Mouse (Mus musculus): ENCODE measurements around the gene Tcl1b4.
"Not testable (repeated sequence)": the region's sequence is repeated elsewhere in the genome, so short reads cannot be mapped to it uniquely, and the experiment has no call there.

Gene Tcl1b4

DNA sequence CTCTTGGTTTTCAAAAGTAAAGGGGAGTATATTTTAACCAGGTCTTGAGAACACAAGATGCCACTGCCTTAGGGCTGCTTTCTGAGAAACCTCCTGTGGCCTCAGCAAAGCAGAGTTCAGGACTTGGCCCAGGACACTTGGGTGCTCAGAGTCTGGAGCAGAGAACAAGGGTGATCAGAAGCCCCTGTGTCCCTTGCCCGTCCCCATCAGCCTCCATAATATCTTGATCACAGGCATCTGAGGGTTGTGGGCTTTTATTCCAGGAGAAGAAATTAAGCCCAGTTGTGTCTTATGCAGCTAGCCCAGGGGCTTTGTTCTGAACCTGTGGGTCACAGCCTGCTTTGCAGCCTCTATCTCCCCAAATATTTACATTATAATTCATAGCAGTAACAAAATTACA lies at the start of gene Tcl1b4:
Gene Tcl1b4 (plus strand): TSS at position 301 of the 400 bp plus-strand sequence.
- not testable (repeated sequence) for DNase-seq

DNA sequence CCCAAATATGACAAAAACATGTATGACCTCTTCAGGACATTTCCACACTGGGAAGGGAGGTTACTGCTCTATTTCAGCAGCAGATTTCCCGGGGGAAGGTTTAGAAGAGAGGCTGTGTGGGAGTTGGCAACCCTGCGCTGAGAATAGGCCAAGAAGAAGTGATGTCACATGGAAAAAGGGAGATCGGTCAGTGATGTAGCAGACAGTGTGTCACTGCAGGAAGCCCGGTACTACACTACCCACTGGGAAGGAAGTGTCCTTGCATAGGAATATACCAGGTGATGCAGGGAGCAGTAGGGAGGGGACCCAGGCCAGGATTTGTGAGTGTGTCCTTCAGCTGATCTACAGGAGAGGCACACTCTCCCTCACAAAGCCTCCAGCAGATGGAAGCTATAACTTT lies 46.5 kb upstream of the Tcl1b4 start:
- DNase-seq: not testable (repeated sequence)

DNA sequence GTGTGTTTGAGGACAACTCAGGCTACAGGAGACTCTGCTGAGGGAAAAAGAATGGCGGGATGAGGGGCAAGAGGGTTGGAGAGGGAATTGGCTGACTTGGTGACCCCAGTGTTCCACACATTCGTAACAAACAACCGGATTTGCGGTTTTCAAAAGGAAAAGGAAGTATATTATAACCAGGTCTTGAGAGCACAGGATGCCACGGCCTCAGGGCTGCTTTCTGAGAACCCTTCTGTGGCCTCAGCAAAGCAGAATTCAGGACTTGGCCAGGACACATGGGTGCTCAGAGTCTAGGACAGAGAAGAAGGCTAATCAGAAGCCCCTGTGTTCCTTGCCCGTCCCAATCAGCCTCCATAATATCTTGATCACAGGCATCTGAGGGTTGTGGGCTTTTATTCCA lies 42.9 kb upstream of the Tcl1b4 start:
- no peak for DNase-seq

DNA sequence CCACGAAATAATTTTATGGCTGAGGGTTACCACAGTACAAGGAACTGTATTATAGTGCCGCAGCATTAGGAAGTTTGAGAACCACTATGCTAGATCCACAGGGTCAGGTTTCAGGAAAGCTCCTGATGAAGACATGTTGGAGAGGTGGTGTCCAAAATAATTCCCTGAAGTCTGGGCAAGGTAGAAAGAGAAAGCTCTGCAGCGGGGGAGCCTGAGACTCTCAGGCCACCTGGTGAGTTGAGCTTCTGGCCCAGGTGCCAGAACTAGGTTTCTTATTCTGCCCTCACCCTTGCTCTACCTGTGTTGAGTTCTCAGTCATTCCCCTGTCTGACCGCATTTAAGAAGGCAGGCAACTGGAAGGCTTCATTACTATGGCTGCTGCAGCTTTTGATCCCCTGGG lies 42.4 kb upstream of the Tcl1b4 start, which contains the start of gene Tcl1b1:
Gene Tcl1b1 (plus strand): TSS at position 301 of the 400 bp plus-strand sequence.
- no peak for DNase-seq

DNA sequence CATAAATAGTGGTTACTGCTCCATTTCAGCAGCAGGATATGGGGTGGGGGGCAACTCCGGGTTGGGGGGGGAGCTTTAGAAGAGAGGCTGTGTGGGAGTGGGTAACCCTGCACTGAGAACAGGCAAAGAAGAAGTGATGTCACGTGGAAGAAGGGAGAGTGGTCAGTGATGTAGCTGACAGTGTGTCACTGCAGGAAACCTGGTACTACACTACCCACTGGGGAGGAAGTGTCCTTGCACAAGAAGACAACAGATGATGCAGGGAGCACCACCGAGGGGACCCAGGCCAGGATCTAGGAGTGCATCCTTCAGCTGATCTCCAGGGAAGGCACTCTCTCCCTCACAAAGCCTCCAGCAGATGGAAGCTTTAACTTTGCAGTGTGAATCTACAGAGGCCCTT lies 35.0 kb upstream of the Tcl1b4 start:
- DNase-seq: no peak

DNA sequence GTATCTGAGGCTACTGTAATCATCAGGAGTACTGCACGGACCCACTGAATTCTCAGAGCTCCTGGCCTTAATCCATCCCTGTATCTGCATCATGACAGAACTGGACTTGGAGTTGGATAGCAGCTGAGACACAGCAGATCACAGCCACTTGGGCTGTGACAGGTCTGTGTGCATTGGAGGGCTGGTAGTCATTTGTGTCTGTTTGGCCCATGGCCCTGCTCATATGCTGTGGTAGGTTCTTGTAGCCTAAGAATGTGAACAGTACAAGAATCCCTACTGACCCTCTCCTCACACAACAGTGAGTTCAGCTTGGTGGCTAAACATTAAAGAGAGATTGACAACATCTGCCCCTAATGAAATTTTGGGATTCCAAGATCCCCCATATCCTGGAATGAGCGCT lies 28.4 kb upstream of the Tcl1b4 start:
- no peak for DNase-seq

DNA sequence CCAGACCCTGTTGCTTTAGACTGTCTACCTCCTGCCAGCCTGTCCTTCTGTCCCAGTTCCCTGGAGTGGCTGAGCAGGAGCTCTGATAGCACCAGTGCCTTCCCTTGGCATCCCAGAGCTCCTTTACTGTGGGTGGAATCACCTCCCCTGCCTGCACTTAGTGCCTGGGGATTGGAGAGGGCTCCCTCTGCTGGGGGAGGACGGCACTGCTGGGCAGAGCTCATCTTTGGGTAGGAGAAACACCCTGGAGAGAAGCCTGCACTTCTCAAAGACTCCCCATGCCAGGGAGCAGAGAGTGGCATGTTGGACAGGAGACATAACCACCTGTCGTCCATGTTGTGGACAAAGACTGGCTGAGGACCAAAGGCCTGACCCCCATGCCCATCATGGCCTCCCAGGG lies 27.4 kb upstream of the Tcl1b4 start:
- DNase-seq: peak; percentile 16 to 19

DNA sequence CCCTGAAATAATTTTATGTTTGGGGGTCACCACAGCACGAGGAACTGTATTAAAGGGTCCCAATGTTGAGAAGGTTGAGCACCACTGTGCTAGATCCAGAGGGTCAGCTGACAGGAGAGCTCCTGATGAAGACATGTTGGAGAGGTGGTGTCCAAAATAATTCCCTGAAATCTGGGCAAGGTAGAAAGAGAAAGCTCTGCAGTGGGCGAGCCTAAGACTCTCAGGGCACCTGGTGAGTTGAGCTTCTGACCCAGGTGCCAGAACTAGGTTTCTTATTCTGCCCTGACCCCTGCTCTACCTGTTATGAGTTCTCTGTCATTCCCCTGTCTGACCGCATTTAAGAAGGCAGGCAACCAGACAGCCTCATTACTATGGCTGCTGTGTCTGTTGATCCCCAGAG lies 25.7 kb upstream of the Tcl1b4 start, which contains the start of gene Tcl1b5:
Gene Tcl1b5 (plus strand): TSS at position 301 of the 400 bp plus-strand sequence.
- not testable (repeated sequence) for DNase-seq

DNA sequence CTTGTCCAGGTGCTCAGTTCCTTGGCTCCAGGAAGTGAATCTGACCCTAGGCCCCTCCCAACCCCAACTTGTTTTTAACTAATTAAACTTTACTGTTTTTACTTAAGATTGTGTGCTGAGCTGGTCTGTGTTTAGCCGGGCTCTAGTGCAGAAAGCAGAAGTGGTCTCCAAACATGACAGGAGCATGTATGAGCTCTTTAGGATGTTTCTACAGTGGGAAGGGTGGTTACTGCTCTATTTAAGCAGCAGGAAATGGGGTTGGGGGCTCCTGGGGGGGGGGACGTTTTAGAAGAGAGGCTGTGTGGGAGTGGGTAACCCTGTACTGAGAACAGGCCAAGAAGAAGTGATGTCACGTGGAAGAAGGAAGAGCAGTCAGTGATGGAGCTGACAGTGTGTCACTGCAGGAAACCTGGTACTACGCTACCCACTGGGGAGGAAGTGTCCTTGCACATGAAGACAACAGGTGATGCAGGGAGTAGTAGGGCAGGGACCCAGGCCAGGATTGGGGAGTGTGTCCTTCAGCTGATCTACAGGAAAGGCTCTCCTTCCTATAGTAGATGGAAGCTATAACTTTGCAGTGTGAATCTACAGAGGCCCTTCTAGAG lies 20.6 kb upstream of the Tcl1b4 start:
- DNase-seq: not testable (repeated sequence)

DNA sequence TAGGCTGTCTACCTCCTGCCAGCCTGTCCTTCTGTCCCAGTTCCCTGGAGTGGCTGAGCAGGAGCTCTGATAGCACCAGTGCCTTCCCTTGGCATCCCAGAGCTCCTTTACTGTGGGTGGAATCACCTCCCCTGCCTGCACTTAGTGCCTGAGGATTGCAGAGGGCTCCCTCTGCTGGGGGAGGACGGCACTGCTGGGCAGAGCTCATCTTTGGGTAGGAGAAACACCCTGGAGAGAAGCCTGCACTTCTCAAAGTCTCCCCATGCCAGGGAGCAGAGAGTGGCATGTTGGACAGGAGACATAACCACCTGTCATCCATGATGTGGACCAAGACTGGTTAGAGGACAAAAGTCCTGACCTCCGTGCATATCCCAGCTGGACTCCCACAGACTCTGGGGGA lies 12.8 kb upstream of the Tcl1b4 start:
- DNase-seq: peak in 1 of 2 experiments; percentile 3

DNA sequence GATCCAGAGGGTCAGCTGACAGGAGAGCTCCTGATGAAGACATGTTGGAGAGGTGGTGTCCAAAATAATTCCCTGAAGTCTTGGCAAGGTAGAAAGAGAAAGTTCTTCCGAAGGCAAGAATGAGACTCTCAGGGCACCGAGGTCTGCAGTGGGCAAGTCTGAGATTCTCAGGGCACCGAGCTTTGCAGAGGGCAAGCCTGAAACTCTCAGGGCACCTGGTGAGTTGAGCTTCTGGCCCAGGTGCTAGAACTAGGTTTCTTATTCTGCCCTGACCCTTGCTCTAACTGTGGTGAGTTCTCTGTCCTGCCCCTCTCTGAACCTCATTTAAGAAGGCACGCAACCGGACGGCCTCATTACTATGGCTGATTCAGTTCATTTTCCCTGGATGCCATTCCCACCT lies 11.0 kb upstream of the Tcl1b4 start, which contains the start of gene Tcl1b3:
Gene Tcl1b3 (plus strand): TSS at position 301 of the 400 bp plus-strand sequence.
- not testable (repeated sequence) for DNase-seq

DNA sequence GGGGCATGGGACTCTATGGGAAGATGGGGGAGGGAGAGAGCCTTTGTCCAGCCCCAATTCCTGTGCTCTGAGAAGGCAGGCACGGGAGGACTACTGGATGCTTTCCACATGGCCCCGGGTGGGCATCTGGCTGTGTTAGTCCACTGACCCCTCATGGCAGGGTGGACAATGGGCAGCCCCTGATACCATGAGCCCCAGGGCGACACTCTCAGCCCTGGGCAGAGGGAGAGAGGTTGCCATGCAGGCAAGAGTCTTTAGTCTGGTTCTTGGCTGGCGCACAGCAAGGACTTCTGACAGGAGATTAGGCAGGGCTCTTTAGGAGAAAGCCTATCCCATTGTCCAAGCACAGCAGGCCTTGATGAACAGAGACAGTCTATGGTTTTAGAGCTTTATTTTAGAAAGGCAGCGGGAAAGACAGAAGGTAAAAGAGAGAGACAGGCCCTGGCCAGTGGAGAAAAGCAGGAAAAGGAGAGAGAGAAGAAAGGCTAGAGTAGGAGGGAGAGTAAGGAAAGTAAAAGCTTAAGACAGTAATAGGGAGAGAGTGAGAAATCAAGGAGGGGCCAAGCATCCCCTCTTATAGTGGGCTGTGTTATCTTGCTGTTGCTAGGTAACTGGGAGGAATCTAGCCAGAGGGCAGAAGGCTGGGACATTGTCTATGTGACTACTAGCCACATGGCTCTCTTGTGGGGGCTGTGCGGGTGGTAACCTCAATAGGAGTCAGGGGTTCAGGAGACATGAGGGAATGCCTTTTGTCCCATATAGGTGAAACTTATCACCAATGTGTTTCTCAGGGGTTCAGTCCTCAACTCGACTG lies 1.9 kb upstream of the Tcl1b4 start:
- not testable (repeated sequence) for DNase-seq

DNA sequence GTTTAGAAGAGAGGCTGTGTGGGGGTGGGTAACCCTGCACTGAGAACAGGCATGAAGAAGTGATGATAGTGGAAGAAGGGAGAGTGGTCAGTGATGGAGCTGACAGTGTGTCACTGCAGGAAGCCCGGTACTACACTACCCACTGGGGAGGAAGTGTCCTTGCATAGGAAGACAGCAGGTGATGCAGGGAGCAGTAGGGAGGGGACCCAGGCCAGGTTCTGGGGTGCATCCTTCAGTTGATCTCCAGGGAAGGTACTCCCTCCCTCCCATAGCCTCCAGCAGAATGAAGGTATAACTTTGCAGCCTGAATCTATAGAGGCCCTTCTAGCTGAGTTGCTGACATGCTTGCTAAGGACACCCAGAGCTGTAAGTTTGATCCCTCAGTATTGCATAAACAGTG lies 5.3 kb downstream of the Tcl1b4 start:
- no peak for DNase-seq

DNA sequence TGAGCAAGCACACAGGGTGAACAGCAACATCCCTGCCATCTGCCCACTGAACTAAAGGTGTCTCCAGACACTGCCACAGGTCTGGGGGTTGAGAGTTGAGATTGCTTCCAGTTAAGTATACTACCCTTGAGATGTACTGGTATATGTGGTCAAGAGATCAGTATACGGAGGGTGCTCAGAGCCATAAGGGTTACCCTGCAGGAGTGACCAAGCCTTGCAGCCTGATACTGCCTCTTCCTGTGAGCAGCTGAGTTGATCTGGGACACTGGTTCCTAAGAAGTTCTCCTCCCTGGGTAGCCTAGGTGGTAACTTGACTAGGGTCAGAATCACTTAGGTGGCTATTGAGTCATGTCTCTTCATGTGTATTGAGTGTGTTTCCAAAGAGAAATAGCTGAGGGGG lies 6.7 kb downstream of the Tcl1b4 start:
- DNase-seq: no peak

DNA sequence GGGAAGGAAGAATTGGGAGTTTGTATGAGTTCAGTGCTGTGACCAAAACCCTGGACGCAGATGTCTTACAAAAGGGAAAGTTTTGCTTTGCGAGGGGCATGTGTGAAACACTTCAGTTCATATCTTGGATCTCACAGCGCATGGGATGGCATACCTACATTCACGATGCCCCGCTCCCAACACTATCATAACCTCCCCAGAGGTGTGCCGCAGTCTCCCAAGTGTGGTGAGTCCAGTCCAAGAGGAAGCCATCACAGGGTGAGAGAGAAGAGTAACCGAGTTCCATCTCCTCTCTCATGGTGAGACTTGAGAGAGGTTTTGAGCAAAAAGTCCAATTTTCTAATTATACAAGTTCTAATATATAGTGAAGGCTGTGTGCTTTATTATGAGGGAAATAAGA lies 7.5 kb downstream of the Tcl1b4 start:
- no peak for DNase-seq

DNA sequence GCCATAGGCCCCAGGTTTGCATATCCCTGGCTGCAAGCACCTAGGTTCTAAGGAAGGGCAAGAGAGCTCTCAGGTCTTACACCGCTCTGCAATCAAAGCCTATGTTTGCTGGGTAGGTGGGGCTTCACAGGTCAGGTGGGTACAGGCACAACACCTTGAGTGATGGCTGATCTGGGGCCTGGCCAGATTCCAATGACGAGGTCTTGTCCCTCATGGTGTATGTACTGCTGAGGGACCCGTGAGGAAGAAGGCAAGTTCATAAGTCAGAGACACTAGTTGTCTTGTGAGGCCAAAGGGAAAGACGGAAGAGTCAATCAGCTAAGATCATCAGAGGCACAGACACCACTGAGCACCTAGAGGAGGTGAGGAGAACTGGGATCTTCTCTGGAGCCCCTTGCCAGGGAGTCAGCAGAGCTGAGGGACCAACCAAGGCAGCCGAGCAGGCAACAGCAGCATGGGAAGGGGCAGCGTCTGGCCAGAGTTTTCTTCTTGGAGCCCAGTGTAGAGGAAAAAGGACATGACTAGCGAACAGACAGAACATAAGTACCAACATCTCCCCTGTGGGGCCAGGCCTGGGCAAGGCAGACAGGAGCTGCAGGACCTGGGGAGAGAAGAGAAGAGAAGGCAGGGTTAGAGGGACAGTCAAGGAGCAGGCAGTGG lies 15.5 kb downstream of the Tcl1b4 start:
- DNase-seq: no peak

DNA sequence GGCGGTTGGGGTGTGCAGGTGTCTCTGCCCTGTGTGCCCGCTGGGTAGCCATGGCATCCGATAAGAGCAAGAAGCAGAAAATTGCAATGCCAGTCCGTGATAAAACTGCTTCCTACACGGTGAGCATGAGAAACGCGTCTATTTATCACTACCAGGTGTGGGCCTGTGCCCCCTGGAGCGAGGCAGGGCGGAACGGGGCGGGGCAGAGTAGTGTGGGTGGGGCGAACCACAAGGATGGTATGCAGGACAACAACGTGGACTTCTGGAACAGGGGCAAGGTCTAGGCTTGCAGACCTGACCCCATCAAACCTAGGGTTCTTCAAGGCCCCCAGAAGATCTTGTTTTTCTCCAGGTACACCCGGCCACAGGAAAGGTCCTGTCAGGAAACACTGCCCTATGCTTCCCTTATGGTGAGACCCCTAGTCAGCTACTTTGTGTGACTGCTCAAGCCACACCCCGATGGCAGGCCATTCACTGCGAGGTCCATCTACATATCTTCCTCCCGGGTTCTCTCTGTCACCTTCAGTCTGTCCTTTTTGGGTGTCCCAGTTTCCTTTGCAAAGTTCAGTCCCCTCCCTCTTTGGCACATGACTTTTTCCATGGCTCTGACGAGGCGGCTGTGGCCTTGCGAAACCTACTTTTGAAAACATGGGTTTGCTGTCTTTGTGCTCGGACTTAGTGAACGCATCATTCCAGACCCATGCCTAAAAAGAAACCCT lies 21.0 kb downstream of the Tcl1b4 start, which contains the start of gene Tcl1:
Gene Tcl1 (minus strand): TSS at position 193 of the 719 bp plus-strand sequence.
- DNase-seq: no peak

DNA sequence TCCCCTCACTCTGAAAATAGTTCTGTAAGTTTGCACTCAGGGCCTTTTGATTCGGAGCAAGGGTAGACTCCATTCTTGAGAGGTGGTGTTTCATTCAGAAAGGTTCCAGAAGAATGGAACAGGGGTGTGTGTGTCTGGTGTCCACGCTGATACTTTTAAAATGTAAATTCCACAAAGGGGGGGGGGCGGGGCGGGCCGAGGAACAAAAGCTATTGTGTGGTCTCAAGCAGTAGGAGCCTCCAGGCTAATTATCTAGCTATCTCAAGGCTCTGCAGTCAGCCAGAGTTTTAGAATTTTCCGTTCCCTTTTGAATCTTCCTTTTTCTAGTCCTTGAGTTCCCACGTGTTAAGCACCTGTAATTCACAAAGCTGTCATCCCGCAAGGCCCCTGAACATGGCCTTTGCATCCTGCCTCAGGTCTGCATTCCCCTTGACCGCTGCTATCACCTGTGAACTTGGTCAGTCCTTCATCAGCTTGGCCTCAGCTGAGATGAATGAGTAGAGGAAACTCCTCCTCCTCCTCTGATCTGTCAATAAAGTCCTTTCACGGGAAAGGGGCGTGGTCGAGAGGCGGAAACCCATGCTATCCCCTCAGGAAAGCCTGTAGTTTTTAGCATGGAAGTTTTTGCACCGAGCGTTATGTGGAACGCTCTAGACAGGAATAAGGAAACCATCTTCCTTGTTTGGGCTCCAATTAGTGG lies 23.0 kb downstream of the Tcl1b4 start:
- DNase-seq: no peak

DNA sequence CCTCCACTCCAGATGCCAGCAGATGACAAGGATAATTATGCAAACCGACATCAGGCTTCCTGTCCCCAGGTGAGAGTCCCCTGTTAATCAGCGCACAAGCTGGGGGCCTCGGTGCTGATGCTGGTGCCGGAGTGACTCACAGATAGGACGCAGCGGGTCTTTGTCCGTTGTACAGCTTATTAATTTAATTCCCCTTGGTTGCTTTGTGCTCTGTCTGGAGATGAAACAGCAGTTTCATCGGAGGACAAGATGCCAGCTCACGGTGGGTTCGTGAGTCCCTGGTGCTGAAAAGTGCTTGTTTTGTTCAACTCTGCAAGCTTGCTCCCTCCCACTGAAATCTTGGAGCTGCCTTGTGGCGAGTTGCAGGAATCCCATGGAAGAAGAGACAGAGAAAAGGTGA lies 32.6 kb downstream of the Tcl1b4 start:
- no peak for DNase-seq

DNA sequence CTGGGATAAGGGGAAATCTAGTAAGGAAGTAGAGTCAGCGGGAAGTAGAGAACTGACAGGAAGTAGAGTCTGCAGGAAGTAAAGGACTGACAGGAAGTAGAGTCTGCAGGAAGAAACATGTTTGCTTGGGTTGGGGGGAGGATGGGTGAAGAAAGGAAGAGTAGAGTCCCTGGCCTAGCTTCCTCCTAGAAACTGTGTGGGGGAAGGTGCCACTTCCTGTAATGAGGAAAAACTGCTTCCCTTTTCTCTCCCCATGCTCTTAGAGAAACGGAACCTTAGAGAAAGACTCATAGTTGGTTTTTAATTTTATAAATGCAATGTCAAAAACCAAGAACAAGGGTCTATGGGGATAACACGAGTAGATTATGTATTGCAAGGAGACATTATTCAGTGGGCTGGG lies 33.3 kb downstream of the Tcl1b4 start:
- no peak for DNase-seq

DNA sequence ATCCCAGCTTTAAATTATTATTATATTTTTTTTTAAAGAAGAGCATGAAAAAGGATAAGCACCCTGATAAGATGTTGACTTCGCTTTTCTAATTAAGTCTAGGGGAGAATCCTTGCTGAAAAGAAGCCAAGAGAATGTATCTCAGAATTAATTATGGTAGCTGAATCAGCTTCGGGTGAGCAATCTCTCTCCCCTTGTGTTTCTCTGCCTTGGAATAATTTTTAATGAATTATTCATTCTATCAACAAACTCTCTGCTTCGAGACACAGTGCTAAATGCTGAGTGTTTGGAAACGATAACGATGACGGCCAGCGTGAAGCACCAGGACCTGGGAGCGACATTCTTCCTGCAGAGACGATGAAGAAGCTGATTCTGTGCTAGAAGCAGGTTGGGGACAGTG lies 37.3 kb downstream of the Tcl1b4 start:
- no peak for DNase-seq

DNA sequence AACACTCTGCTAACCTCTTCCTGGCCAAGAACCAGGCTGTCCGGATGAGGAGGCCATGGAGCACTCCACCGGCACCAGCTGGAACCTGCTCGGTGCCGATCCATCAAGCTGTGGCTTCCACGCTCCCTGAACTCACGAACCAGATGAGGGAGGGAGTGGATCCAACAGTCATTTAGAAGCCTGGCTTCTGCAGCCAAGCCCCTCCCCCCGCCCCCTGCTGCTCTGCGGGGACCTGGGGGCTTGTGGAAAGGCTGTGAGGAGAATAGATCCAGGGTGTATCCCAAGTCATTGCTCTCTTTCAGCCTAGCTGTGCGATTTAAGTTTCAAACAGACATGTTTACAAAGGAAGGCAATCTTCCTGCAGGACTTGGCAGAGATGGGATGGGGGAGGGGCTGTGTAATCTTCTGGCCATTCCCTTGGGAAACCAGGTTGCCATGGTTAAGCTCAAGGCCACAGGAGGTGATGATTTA lies 47.0 kb downstream of the Tcl1b4 start:
- no peak for DNase-seq

Data from thymus, adult 18-20 months (tissue).